Mouse (Mus musculus) testis, adult 2 months (tissue): ENCODE data around the gene Fndc11. TPM values are rescaled to one million over a fixed set of nuclear protein-coding genes. Genes with fewer than 3 reads are reported as not detected.

Experiments
- H3K27ac ChIP-seq: fragments of 200-500 bp; 2 replicates; pipeline ENCODE4 v1.5.1; 2012; ENCODE audit warnings: low read depth, low read length; ENCODE audit not compliant: control insufficient read depth, insufficient read depth
- H3K27me3 ChIP-seq: fragments of 200-500 bp; 2 replicates; pipeline ENCODE4 v1.6.1; 2012; ENCODE audit warnings: mild to moderate bottlenecking, low read length, moderate library complexity; ENCODE audit not compliant: control insufficient read depth, insufficient read depth
- H3K36me3 ChIP-seq: fragments of 200-500 bp; 2 replicates; pipeline ENCODE4 v1.6.1; 2012; ENCODE audit warnings: mild to moderate bottlenecking, low read length; ENCODE audit not compliant: control insufficient read depth, insufficient read depth
- H3K4me1 ChIP-seq: fragments of 200-500 bp; 2 replicates; pipeline ENCODE4 v1.6.1; 2012; ENCODE audit warnings: low read length; ENCODE audit not compliant: control insufficient read depth, insufficient read depth
- H3K4me3 ChIP-seq: fragments of 200-500 bp; 2 replicates; pipeline ENCODE4 v1.5.1; 2012; ENCODE audit warnings: low read depth, mild to moderate bottlenecking, low read length, moderate library complexity, mixed read lengths; ENCODE audit not compliant: control insufficient read depth
- CTCF ChIP-seq: fragments of 200-500 bp; IDR thresholded peaks from 2 replicates; pipeline ENCODE4 v1.5.1; 2012; ENCODE audit warnings: low read depth, mild to moderate bottlenecking, inconsistent platforms, low read length, moderate library complexity; ENCODE audit not compliant: control insufficient read depth, insufficient read depth, insufficient replicate concordance
- POLR2A ChIP-seq: fragments of 200-500 bp; IDR thresholded peaks from 2 replicates; pipeline ENCODE4 v1.6.1; 2012; ENCODE audit warnings: low read depth, mild to moderate bottlenecking, inconsistent platforms, low read length, moderate library complexity; ENCODE audit not compliant: control insufficient read depth
- polyA plus RNA-seq: library from polyadenylated mRNA; depleted of rRNA; stranded (reverse); fragments of >200 nt; gene quantifications from 2 replicates; pipeline ENCODE4 v1.2.3, GENCODE M21; 2012; rRNA removed

Fndc11 gene
- polyA plus RNA-seq, 1 experiment: 440 TPM

GRCm38 (mm10) chr2:181266839-181267238, 47.0 kb downstream of the Fndc11 start:
- H3K27ac ChIP-seq: no peak overlapping the region
- no peaks in the 10 kb centered on the region for H3K4me1 ChIP-seq
- H3K36me3 ChIP-seq: no peaks in the 10 kb centered on the region
- H3K4me3 ChIP-seq: no peak overlapping the region
- no peaks in the 10 kb centered on the region for H3K27me3 ChIP-seq
- no peak for TF ChIP-seq CTCF
- TF ChIP-seq POLR2A: no peak

GRCm38 (mm10) chr2:181272092-181272491, 52.3 kb downstream of the Fndc11 start:
- H3K27ac ChIP-seq: no peak overlapping the region
- H3K36me3 ChIP-seq: no peaks in the 10 kb centered on the region; the same call in 1 of the 2 replicates
- no peak overlapping the region for H3K4me3 ChIP-seq
- no peak for TF ChIP-seq POLR2A
- TF ChIP-seq CTCF: no peak
- H3K4me1 ChIP-seq: no peaks in the 10 kb centered on the region
- no peaks in the 10 kb centered on the region for H3K27me3 ChIP-seq

Other genes with a start within 250 kb of the Fndc11 start
- gene Col20a1, start 233.5 kb upstream of the Fndc11 start, polyA plus RNA-seq: 52.3 and 57.4 TPM in 2 replicates
- 0.91 and 1.0 TPM in 2 replicates for gene Chrna4, start 176.5 kb upstream of the Fndc11 start, polyA plus RNA-seq
- 9.2 and 9.8 TPM in 2 replicates for gene Kcnq2, start 84.7 kb upstream of the Fndc11 start, polyA plus RNA-seq
- gene Eef1a2, start 63.0 kb upstream of the Fndc11 start, polyA plus RNA-seq: 0.07 TPM in 2 replicates
- 8.2 and 9.5 TPM in 2 replicates for gene Ppdpf, start 32.8 kb upstream of the Fndc11 start, polyA plus RNA-seq
- 0.12 and 0.20 TPM in 2 replicates for gene Ptk6, start 17.2 kb upstream of the Fndc11 start, polyA plus RNA-seq
- gene Srms, start 6.8 kb upstream of the Fndc11 start, polyA plus RNA-seq: 1.4 and 1.6 TPM in 2 replicates
- 1.4 and 1.7 TPM in 2 replicates for gene Helz2, start 22.0 kb downstream of the Fndc11 start, polyA plus RNA-seq
- 10.2 and 10.6 TPM in 2 replicates for gene Gmeb2, start 68.0 kb downstream of the Fndc11 start, polyA plus RNA-seq
- gene Stmn3, start 94.5 kb downstream of the Fndc11 start, polyA plus RNA-seq: not detected in 2 replicates
- gene Rtel1, start 99.7 kb downstream of the Fndc11 start, polyA plus RNA-seq: 71.8 and 75.1 TPM in 2 replicates
- 15.8 and 16.1 TPM in 2 replicates for gene Zgpat, start 144.9 kb downstream of the Fndc11 start, polyA plus RNA-seq
- 35.9 and 43.2 TPM in 2 replicates for gene Arfrp1, start 145.4 kb downstream of the Fndc11 start, polyA plus RNA-seq
- 13.9 and 14.6 TPM in 2 replicates for gene Lime1, start 160.1 kb downstream of the Fndc11 start, polyA plus RNA-seq
- gene Zbtb46, start 239.4 kb downstream of the Fndc11 start, polyA plus RNA-seq: 8.3 and 10.1 TPM in 2 replicates